Mouse (Mus musculus) small intestine, adult 2 months (tissue): ENCODE measurements around the gene Trim10.

Source experiments
- CTCF ChIP-seq: fragments of 200-500 bp; IDR thresholded peaks from 2 replicates; pipeline ENCODE4 v1.5.1; 2012; ENCODE audit warnings: low read depth, mild to moderate bottlenecking, control low read depth, inconsistent platforms, low read length, moderate library complexity, mixed read lengths; ENCODE audit not compliant: insufficient replicate concordance, insufficient read length; ENCODE audit errors: extremely low read depth
- POLR2A ChIP-seq: fragments of 200-500 bp; IDR thresholded peaks from 2 replicates; pipeline ENCODE4 v1.6.1; 2012; ENCODE audit warnings: low read depth, mild to moderate bottlenecking, control low read depth, inconsistent platforms, low read length, moderate library complexity

DNA sequence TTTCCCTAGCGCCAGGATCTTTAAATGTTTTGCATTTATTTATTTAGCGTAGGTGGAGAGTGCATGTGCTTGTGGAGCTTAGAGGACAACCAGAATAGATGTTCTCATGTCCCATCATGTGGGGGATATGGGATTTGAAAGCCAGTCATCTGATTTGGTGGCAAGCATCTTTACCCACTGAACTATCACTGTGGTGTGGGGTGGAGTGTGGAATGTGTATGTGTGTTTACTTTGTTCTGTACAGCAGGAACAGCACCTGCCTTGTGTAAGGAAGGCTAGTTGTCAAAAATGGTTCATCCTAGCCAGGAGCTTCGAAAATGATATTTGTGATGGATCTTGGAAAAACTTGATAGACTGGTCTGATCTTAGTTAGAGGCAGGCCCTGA, 33.0 kb upstream of the Trim10 start:
- TF ChIP-seq CTCF: no peak
- TF ChIP-seq POLR2A: no peak
